Mouse (Mus musculus): ENCODE data around the gene Espn. TPM values are rescaled to one million over a fixed set of nuclear protein-coding genes. Genes with fewer than 3 reads are reported as not detected.
A peak's percentile ranks its signal among the peaks of the same experiment; 100 is the strongest.

Gene Espn
- polyA plus RNA-seq, 1 experiment from 2014 or later = 1.6 TPM

DNA sequence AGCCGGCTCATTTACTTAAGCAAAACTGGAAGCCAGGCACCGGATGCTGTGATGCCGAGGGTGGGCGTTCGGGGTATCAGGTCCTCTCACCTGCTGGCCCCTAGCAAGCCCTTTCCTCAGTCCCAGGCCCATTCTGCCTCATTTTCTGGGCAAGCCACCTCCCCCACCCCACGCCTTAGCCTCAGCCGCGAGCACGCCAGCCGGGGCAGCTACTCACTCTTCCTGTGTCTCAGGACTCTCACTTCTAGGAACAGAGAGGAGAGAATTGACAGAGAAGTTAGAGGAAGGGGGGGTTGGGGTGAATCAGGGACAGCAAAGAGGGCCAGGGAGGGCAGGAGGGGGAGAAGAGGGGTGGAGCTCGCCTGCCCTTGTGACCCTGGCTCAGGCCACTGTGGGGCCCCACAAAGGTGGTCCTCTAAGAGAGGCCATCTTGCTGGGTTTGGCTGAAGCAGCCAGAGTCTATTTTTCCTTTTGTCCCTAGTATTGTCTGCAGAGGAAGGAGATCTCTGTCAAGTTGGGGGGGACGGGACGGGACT, 22.7 kb downstream of the Espn start:
- peaks cover 39% of the 10 kb centered on the region for H3K4me1 ChIP-seq (ENCODE audit: control insufficient read depth, insufficient read depth, low read length)
- DNase-seq (ENCODE audit: low spot score) = no peak
- H3K27me3 ChIP-seq (ENCODE audit: control insufficient read depth, insufficient read depth, low read length) = peaks cover 100% of the 10 kb centered on the region
- ATAC-seq (ENCODE audit: insufficient number of reproducible peaks, low FRiP score, low TSS enrichment, low read depth) = no peak
- no peak overlapping the region for H3K9ac ChIP-seq (ENCODE audit: low read length)
- H3K36me3 ChIP-seq (ENCODE audit: control insufficient read depth, insufficient read depth, low read length) = no peaks in the 10 kb centered on the region
- no peak overlapping the region for H3K4me2 ChIP-seq (ENCODE audit: low read depth, severe bottlenecking)
- H3K27ac ChIP-seq (replicated peaks; ENCODE audit: low read depth, low read length) = no peak overlapping the region
- no peak overlapping the region for H3K4me3 ChIP-seq (ENCODE audit: low read depth, low read length)
- H3K9me3 ChIP-seq (ENCODE audit: control insufficient read depth, low read length) = no peaks in the 10 kb centered on the region
- 27% methylated on average over 13 of the region's 13 CpGs for WGBS

- DNase-seq (ENCODE audit: low spot score) (no peak), ATAC-seq (ENCODE audit: insufficient number of reproducible peaks, low FRiP score, low TSS enrichment, low read depth) (no peak)
- H3K27ac ChIP-seq (replicated peaks; ENCODE audit: low read depth, low read length) = no peak overlapping the region
- H3K9ac ChIP-seq (ENCODE audit: low read length) = no peak overlapping the region
- no peaks in the 10 kb centered on the region for H3K36me3 ChIP-seq (ENCODE audit: control insufficient read depth, insufficient read depth, low read length)
- H3K9me3 ChIP-seq (ENCODE audit: control insufficient read depth, low read length) = no peaks in the 10 kb centered on the region
- no peak overlapping the region for H3K4me3 ChIP-seq (ENCODE audit: low read depth, low read length)
- no peak overlapping the region for H3K4me2 ChIP-seq (ENCODE audit: low read depth, severe bottlenecking)
- H3K27me3 ChIP-seq (ENCODE audit: control insufficient read depth, insufficient read depth, low read length) = peaks cover 100% of the 10 kb centered on the region
- H3K4me1 ChIP-seq (ENCODE audit: control insufficient read depth, insufficient read depth, low read length) = peaks cover 39% of the 10 kb centered on the region
- 55% methylated on average over 5 of the region's 5 CpGs for WGBS
Measured at GRCm38 (mm10) chr4:152128784-152129183, 23.4 kb downstream of the Espn start.

GRCm38 (mm10) chr4:152127884-152128283, 24.3 kb downstream of the Espn start:
- peaks cover 39% of the 10 kb centered on the region for H3K4me1 ChIP-seq (ENCODE audit: control insufficient read depth, insufficient read depth, low read length)
- no peak overlapping the region for H3K4me3 ChIP-seq (ENCODE audit: low read depth, low read length)
- 76% methylated on average over 10 of the region's 11 CpGs for WGBS

GRCm38 (mm10) chr4:152126026-152126920, 25.9 kb downstream of the Espn start:
- Histone ChIP-seq H3K36me3 (ENCODE audit: control insufficient read depth, insufficient read depth, low read length) (no peaks in the 10 kb centered on the region), H3K9ac (ENCODE audit: low read length) (no peak overlapping the region), H3K4me3 (ENCODE audit: low read depth, low read length) (peak overlapping the region; percentile 15), H3K27ac (replicated peaks; ENCODE audit: low read depth, low read length) (no peak overlapping the region), H3K4me1 (ENCODE audit: control insufficient read depth, insufficient read depth, low read length) (peaks cover 26% of the 10 kb centered on the region), H3K27me3 (ENCODE audit: control insufficient read depth, insufficient read depth, low read length) (peaks cover 99% of the 10 kb centered on the region), H3K4me2 (ENCODE audit: low read depth, severe bottlenecking) (peak overlapping the region; percentile 33), H3K9me3 (ENCODE audit: control insufficient read depth, low read length) (no peaks in the 10 kb centered on the region)
- ATAC-seq (ENCODE audit: insufficient number of reproducible peaks, low FRiP score, low TSS enrichment, low read depth) = no peak
- DNase-seq (ENCODE audit: low spot score) = peak; percentile 64
- 4% methylated on average over 65 of the region's 65 CpGs for WGBS

More at GRCm38 (mm10) chr4:152127884-152128283, 24.3 kb downstream of the Espn start:
- no peaks in the 10 kb centered on the region for H3K9me3 ChIP-seq (ENCODE audit: control insufficient read depth, low read length)
- ATAC-seq (ENCODE audit: insufficient number of reproducible peaks, low FRiP score, low TSS enrichment, low read depth) = no peak
- no peaks in the 10 kb centered on the region for H3K36me3 ChIP-seq (ENCODE audit: control insufficient read depth, insufficient read depth, low read length)
- no peak overlapping the region for H3K9ac ChIP-seq (ENCODE audit: low read length)
- no peak for DNase-seq (ENCODE audit: low spot score)
- peaks cover 100% of the 10 kb centered on the region for H3K27me3 ChIP-seq (ENCODE audit: control insufficient read depth, insufficient read depth, low read length)
- no peak overlapping the region for H3K4me2 ChIP-seq (ENCODE audit: low read depth, severe bottlenecking)
- H3K27ac ChIP-seq (replicated peaks; ENCODE audit: low read depth, low read length) = no peak overlapping the region

GRCm38 (mm10) chr4:152125161-152126025, 26.8 kb downstream of the Espn start:
- H3K27ac ChIP-seq (replicated peaks; ENCODE audit: low read depth, low read length) = no peak overlapping the region
- 5% methylated on average over 56 of the region's 56 CpGs for WGBS
- H3K9ac ChIP-seq (ENCODE audit: low read length) = no peak overlapping the region
- peaks cover 21% of the 10 kb centered on the region for H3K4me1 ChIP-seq (ENCODE audit: control insufficient read depth, insufficient read depth, low read length)
- ATAC-seq (ENCODE audit: insufficient number of reproducible peaks, low FRiP score, low TSS enrichment, low read depth) = no peak
- peak; percentile 50 for DNase-seq (ENCODE audit: low spot score)
- H3K9me3 ChIP-seq (ENCODE audit: control insufficient read depth, low read length) = no peaks in the 10 kb centered on the region
- H3K4me2 ChIP-seq (ENCODE audit: low read depth, severe bottlenecking) = peak overlapping the region; percentile 33
- H3K36me3 ChIP-seq (ENCODE audit: control insufficient read depth, insufficient read depth, low read length) = no peaks in the 10 kb centered on the region
- peaks cover 99% of the 10 kb centered on the region for H3K27me3 ChIP-seq (ENCODE audit: control insufficient read depth, insufficient read depth, low read length)
- H3K4me3 ChIP-seq (ENCODE audit: low read depth, low read length) = peak overlapping the region; percentile 15

GRCm38 (mm10) chr4:152124361-152124961, 27.7 kb downstream of the Espn start:
- Histone ChIP-seq H3K4me3 (ENCODE audit: low read depth, low read length) (no peak overlapping the region), H3K36me3 (ENCODE audit: control insufficient read depth, insufficient read depth, low read length) (no peaks in the 10 kb centered on the region), H3K9me3 (ENCODE audit: control insufficient read depth, low read length) (no peaks in the 10 kb centered on the region), H3K27ac (replicated peaks; ENCODE audit: low read depth, low read length) (no peak overlapping the region), H3K4me2 (ENCODE audit: low read depth, severe bottlenecking) (no peak overlapping the region), H3K4me1 (ENCODE audit: control insufficient read depth, insufficient read depth, low read length) (peaks cover 30% of the 10 kb centered on the region), H3K27me3 (ENCODE audit: control insufficient read depth, insufficient read depth, low read length) (peaks cover 99% of the 10 kb centered on the region), H3K9ac (ENCODE audit: low read length) (no peak overlapping the region)
- ATAC-seq (ENCODE audit: insufficient number of reproducible peaks, low FRiP score, low TSS enrichment, low read depth) (no peak), DNase-seq (ENCODE audit: low spot score) (no peak)
- WGBS = 16% methylated on average over 13 of the region's 13 CpGs

DNA sequence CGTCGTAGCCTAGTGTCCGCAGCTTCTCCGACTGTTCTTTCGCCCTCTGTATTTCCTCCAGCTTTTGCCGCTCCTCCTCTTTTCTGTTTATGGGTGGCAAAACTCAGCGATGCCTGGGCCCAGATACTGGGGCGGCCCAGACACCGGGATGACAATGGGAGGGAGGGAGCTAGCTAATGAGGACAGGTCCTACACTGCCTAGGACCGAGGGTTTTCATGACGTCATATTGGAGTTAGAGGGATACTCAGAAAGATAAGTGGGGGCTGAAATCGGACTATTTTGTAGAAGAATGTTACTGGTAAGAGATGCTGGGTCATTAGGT, 31.0 kb downstream of the Espn start:
- H3K4me1 ChIP-seq (ENCODE audit: control insufficient read depth, insufficient read depth, low read length) = peaks cover 30% of the 10 kb centered on the region
- no peak overlapping the region for H3K4me3 ChIP-seq (ENCODE audit: low read depth, low read length)
- 2% methylated on average over 12 of the region's 12 CpGs for WGBS
- H3K9ac ChIP-seq (ENCODE audit: low read length) = no peak overlapping the region
- no peak for DNase-seq (ENCODE audit: low spot score)
- no peak overlapping the region for H3K4me2 ChIP-seq (ENCODE audit: low read depth, severe bottlenecking)
- H3K27ac ChIP-seq (replicated peaks; ENCODE audit: low read depth, low read length) = no peak overlapping the region
- ATAC-seq (ENCODE audit: insufficient number of reproducible peaks, low FRiP score, low TSS enrichment, low read depth) = no peak
- H3K36me3 ChIP-seq (ENCODE audit: control insufficient read depth, insufficient read depth, low read length) = no peaks in the 10 kb centered on the region
- no peaks in the 10 kb centered on the region for H3K9me3 ChIP-seq (ENCODE audit: control insufficient read depth, low read length)
- peaks cover 97% of the 10 kb centered on the region for H3K27me3 ChIP-seq (ENCODE audit: control insufficient read depth, insufficient read depth, low read length)

Measured in limb, embryonic 11.5 days (tissue).